Mouse (Mus musculus): ENCODE data around the gene Cebpa.

Cebpa gene

DNA sequence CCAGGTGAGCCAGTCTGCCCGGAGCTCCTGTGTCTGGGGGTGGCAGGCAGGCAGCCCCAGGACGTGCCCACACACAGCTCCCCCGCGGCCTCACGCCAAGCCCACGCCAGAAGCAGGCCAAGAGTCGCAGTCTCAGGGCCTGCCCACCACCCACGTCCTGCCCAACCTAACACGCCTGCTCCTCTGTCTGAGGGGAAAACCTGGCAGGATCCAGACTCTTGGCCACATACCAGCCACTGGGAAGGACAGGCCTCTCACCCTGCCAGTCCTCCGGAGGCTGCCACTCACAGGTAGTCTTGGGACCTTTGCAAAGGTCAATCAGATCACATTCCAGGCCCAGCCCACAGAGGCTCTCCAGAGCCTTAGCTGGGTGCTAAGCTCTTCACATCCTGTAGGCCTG, 27.2 kb downstream of the Cebpa start:
- DNase-seq, result peak; percentile 85 to 91

DNA sequence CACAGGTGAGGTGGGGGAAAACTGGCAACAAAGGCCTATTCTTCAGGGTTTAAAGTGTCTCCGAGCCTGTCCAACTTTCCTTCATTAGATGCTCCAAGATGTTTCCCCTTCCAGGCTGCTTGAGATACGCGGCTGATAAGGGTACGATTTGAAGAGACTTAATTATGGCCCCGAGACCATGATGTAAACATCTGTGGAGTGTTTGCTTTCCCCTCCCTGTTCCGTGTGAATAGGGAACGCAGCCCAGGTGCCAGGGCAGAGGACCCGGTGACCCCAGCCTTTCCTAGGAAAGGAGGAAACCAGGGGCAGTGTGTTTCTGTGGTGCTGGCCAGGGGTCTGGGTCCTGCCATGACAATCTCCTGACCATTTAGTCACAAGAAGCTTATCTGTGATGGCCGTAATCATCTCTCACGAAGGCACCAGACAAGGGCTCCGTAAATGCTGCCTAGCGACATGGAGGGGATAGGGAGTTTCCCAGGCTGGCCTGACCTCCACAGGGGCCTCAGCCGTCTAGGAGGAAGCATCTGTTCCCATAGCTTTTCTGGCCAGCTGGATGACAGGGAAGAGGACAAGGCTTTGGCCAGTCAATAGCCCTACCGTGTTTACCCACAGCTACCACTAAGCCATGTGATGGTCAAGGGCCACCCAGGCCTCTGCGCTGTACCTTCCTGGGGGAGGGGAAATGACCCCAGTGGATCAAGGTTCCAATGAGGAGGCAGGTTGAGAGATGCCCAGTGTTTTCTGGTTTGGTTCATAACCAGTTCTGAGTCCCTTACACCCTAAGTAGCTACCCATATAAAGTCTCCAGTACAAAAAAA, 30.7 kb downstream of the Cebpa start:
- DNase-seq, result peak in 1 of 2 experiments; percentile 36

DNA sequence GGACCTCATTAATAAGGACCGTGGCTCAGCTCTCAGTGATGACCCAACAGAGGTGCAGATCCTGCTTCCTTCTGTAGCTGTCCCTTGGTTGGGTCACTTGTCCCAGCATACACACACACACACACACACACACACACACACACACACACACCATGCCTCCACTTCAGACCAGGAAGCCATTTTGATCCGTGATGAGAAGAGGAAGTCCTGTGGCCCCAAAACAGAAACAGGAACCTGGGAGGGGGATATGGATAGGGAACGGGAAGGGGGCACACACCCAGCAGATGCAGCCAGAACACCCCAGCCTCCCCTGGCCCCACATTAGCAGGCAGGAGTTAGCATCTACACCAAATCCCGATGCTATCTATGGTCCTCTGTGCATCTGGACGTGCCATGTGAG, 31.8 kb downstream of the Cebpa start:
- DNase-seq, result no peak

DNA sequence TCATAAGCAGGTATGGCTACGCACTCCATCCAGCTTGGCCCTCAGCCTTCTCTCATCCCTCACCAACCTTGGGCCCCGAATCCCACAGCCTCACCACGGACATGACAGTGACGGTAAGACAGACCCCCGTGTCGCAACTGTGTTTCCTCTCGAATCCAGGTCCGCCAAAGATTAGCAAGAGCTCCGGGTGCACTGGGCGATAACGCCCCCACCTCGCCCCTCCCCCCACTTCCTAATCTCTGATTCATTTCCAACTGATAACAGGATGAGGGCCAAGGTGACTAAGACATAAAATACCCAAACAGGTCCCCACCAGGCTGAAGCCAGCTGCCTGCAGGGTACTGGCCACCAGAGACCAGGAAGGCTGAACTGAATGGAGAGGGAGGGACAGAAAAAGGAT, 35.4 kb downstream of the Cebpa start:
- DNase-seq, result no peak

DNA sequence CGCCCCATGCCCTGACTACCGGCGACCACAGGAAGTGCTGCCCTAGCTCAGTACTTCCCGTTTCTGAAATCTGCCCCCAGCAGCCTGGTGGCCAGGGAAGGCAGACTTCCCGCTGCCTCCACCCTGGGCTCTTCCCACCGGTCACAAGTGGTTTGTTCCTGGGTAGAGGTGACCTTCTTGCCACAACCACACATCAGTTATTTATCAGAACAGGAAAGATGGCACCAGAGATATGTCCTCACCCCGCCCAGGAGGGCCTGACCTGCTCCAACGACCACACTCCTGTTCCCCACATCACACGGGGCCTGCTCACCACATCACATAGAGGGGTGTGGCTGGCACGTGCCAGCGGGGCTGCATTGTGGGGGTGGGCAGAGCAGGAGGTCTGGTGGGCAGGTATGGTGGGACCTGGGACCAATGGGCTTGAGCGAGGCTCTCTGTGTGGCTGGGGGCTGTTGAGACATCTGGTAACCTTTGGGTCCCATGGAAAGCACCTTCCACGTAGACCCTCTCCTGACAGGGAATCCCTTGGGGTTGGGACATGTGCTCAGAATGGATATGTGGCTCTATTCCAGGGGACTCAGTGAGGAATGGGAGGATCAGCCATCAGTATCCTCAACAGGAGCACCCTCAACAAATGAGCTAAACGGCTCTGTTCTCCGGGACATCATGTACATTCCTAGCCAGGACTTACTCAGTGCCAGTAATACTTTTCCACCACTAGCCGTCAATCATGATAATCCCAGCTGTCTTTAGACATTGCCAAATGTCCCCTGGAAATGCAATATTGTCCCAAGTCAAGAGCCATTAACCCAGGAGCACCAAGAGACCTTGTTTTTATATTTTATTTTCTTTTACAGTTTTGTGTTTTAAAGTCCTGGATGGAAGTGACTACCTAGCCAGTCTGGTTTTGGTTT, 37.7 kb downstream of the Cebpa start:
- DNase-seq, result no peak

DNA sequence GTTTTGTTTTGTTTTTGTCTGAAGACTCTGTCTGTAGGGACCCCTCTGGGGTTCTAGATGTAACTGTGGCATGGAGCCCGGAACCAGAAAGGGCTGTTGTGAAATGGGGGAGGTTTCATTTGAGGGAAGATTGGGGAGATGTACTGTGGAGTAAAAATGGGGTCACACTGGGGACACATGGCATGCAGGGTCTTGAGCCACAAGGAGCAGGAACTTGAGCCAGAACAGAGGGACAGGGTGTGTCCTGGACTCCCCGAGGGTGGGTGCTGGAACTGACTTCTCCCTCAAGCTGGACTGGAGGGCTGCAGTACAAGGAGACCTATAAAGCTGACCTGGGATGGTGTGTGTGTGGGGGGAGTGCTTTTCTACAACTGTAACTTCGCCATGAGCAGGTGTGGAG, 38.4 kb downstream of the Cebpa start:
- no peak for DNase-seq

DNA sequence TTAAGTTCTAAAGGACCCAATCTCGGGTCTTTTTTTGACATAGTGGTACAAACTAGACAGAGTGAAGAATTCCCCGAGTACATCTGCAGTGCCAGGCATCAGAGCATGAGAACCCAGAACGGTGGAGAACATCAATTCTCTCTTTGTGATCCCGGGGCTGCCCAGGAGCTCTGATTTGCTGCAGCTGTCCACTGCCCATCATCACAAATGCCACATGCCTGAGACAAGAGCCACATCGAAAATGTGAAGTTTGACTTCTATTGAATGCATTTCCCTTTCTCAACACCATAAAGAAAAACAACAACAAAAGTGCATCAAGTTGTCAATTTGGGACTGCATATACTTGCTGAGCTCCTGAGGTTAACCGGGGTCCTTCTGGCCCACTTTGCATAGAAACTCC, 43.4 kb downstream of the Cebpa start:
- DNase-seq, result no peak

DNA sequence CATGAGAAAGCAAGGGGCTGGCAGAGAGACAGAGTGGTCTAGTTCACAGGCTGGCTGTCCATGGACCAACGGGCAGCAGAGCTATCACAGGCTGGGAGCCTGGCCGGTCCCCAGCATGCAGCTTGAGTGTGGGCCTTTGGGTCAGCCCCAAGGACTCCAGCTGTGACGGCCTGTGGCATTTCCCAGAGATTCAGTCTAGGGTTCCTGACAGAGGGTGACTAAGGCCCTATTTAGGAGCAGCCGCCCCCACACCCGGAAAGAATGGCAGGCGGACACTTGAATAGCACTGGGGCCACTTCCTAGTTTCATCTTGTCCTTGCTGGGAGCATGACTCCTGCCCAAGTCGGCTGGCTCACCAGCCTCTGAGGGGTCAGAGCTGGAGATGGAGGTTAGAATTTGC, 44.5 kb downstream of the Cebpa start:
- no peak for DNase-seq

DNA sequence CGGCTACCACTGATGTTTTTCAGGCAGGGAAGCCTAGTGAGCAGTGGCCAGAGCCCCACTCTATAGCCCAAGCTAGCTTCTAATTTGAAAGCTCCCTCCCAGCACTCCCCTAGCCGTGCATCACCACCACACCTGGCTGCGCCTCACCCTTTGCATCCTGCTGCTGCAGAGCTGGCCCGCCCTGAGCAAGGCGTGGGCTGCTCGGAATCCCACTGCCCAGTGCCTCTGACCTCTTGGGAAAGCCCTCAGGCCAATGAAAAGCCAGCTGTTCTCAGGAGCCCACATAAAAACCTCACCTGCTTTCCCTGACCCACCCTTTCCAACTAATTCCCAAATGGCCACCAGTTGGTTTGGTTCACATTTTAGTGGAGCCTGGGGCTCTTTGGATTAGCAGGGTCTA, 45.0 kb downstream of the Cebpa start:
- DNase-seq, result no peak

DNA sequence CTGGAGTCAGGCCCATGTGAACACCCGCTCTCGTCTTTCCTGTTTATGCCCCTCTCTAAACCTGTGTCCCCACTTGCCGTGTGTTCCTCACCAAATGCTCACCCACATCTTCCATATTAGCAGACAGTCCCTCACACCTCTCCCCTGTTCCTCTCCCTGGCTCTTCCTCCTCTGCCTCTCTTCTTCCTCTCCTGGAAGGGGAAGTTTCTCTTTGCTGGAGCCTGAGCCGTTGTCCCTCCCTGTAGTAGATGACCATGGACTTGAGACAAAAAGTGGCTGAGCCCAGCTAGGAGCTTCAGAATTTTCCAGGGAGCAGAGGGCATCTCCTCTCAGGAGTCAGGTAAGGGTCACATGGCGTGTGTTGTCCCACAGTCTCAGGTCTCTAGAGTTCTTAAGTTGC, 47.9 kb downstream of the Cebpa start:
- no peak for DNase-seq

DNA sequence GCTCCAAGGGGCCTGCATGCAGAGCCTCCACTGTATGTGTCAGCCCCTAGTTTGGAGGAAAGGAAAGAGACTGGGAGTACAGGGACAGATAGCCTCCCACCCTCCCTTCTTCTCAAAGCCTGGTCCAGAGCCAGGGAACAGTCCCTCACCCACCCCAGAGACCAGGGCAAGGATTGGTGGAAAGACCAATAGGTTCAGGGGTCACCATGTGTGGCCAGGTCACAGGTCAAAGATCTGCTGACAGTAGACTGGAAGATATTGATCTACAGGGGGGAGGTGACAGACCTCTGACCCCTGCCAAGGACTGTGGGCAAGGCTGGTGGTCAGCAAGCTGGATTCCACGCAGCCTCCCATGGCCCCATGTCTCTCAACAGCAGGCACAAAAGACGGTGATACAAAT, 48.8 kb downstream of the Cebpa start:
- no peak for DNase-seq

DNA sequence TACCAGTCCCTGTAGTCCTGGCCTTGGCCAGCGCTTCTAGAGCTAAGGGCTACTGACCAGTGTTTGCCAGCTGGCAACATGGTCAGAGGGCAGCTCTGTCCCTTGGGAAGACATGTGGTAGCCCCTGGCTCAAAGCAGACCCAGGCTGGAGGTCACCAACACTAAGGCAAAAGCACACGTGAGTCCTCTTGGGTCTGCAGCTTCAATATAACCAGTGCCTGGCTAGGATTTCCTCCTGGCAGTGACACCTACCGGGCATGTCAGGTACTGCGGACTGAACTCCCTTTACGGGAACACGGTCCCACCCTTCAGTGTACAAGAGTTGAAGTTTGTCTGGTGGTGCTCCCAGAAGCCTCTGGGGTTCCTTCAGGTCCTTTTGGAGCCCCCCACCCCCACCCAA, 50.2 kb downstream of the Cebpa start:
- peak; percentile 90 to 96 for DNase-seq
